Mouse (Mus musculus) olfactory bulb, adult 2 months (tissue): ENCODE results near the gene Eef2.

Experiments used
- CTCF ChIP-seq: fragments of 200-500 bp; IDR thresholded peaks from 2 replicates; pipeline ENCODE4 v1.5.1; 2012; ENCODE audit warnings: low read depth, mild to moderate bottlenecking, low read length, moderate library complexity; ENCODE audit not compliant: insufficient read depth
- POLR2A ChIP-seq: fragments of 200-500 bp; IDR thresholded peaks from 2 replicates; pipeline ENCODE4 v1.6.1; 2012; ENCODE audit warnings: mild to moderate bottlenecking, low read depth, low read length, moderate library complexity; ENCODE audit not compliant: insufficient read depth

DNA sequence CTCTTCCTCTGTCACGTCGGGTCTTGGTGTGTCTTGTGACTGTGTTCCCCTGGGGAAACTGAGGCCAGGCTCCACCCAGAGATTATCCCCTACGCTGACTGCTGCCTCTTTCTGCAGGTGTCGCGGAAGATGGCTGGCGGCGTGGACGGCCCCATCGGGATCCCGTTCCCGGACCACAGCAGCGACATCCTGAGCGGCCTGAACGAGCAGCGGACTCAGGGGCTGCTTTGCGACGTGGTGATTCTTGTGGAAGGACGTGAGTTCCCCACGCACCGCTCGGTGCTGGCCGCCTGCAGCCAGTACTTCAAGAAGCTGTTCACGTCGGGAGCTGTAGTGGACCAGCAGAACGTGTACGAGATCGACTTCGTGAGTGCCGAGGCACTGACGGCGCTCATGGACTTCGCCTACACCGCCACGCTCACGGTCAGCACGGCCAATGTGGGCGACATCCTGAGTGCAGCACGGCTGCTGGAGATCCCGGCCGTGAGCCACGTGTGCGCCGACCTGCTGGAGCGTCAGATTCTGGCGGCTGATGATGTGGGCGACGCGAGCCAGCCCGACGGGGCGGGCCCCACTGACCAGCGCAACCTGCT lies 32.5 kb upstream of the Eef2 start:
- TF ChIP-seq CTCF (no peak), POLR2A (no peak)
